Mouse (Mus musculus): ENCODE data around the gene Antxrl. TPM values are rescaled to one million over a fixed set of nuclear protein-coding genes. Genes with fewer than 3 reads are reported as not detected.

The Antxrl gene
- polyA plus RNA-seq, 2 experiments from 2014 or later, result not detected

DNA sequence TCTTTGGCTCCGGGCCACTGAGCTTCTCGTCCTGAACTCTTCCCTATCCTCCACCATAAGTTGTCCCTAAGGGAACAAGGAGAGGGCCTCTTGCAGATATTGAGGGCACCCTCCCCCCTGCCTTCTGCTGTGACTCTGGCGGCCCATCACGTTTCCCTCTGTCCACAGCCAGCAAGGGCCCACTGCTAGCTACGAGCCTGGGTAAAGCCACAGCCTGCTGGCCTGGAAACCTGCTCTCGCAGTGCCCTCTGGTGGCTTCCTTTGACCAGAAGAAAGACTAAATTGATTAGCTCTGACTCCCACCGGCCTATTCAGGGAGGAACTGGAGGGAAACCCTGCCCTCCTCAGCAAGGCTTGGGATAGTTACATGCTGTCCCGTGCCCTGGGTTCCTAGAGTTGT, 52.4 kb downstream of the Antxrl start:
- ATAC-seq, result no peak

DNA sequence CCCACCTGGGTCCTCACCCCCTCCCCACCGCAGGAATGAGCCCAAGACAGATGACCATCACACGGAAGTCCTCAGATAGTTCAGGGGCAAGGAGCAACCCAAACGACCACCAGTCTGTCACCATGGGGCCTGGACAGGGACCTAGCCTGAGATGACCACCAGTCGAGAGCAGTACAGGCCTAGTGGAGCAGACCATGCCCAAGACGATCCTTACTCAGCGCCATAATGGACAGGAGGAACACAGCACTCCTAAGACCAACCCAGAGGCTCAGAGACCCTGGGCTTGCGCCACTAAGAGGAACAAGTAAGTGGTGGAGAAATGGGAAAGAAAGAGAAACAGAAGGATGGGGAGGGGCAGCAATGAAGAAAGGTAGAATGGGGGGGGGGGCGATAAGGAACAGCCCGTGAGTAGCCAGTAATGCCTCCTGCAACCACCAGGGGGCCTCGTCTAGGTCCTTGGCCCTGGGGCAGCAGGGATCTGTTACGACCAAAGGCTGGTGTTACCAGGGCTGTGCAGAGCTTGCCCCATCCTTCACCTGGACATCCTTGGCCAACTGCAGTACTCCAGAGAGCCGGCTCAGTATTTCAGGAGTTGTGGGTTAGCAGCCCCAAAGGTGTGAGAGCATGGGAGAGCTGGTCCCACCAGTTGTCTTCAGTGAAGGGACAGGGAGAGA, 54.0 kb downstream of the Antxrl start:
- no peak for ATAC-seq

DNA sequence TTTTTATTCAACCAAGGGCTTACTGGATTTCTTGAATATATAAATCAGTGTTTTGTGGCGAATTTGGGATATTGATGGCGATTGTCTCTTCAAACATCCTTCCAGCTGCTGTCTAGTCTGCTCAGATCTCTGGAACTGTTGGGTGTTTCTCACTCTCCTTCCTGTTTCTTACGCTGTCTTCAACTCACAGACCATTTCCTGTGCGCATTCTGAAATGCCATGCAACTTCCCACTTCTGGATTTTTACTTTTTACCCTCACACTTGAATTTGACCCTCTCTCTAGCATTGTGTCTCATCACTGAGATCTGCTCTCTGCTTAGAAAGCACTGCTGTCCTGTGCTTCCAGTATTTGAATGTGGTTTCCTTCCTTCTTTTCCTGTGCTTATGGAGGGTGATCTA, 55.1 kb downstream of the Antxrl start:
- no peak for ATAC-seq

DNA sequence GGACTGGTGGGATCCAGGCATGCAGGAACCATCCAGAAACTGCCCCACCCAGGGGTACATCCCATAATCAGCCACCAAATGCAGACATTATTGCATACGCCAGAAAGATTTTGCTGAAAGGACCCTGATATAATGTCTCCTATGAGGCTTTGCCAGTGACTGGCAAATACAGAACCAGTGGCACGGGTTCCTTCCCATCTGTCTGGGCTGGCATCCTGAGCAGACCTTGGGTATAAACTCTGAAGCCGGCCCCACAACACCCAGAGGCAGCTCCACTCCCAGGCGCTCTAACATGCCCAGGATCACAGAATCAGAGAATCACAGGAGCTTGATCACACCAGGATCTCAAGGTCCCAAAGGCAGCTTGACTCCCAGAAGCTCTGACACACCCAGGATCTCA, 61.8 kb downstream of the Antxrl start:
- ATAC-seq, result no peak

DNA sequence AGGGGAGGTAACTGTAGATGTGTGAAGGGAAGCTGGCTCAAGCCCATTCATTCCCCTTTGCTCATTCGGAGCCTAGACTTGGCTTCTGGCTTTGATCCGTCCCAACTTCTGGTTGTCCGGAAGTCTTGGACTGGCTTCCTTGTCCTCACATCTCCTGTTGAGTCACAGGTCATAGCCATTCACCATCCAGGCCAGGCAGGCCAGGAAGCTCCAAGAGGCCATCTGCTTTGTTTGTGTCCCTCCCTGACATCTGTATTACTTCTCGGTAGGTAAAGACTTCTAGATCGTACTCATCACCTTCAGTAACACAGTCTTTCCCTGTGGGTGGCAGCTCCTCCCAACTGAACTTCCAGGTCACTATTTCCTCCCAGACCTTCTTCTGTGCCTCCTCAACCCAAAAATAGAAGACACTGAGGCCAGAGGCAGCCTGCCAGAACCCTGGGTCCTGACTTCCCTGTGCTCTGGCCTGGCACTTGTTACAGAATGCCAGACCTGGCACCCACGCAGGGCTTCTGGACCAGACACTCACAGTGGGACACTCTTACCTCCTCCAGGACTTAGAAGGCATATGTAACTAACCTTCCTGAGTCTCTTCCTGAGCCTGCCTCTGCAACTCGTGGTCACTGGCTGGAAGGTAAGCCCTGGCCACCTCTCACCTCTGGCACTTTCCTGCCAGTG, 66.7 kb downstream of the Antxrl start:
- no peak for ATAC-seq

DNA sequence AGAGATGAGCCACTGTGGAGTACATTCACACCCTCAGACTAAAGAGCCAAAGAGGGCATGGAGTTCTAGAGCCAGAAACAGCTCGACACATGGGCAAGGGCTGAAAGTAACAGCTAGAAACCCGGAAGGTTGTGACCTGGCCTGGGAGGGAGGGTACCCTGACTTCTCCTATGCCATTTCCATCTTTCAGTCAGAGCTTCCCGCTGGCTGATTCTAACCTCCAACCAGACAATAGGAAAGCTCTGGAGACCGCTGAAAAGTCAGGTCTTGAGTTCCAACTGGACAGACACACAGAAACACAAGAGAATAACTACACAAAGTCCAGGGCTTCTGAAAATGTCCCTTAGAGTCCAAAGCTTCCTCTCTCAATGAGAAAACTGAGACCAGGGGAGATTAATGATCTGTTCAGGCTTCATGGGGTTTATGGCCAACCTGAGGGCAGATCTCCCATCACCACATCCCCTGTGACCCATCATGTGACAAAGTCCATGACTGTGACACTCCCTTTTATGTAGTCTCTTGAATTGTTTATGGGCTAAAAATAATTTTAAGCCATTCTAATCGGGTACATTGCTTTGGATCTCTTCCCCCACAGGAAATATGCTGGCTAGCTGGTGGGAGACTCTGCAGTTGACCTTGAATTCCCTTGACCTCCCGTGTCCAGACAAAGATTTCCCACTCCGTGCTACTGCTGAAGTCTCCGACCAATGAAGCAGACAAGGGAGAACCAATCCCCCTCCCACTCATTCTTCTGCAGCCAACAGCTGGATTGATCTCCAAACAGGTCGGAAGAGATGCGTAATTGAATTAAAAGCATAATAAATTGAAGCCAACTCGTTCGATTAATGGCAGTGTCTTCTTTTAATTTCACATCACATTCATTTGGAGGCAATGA, 67.8 kb downstream of the Antxrl start:
- ATAC-seq, result no peak

DNA sequence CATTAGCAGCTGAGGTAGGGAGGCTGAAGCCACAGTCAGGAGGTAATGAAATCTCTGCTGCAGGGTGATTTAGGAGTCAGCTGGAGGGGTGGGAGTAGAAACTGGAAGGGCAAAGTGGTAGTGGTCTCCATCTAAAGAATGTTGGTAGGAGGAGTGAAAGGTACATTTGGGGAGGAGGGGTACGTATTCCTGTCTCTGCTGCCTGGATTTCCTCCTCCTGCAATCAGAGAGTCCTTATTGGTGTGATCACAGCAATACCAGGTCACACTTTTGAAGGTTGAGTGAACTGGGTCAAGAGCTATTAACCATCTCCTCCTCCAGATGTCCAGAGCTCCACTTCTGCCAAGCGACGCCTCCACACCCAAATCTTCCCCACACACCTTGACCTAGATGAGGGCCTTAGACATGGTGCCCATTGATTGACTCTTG, 68.4 kb downstream of the Antxrl start:
- no peak for ATAC-seq

DNA sequence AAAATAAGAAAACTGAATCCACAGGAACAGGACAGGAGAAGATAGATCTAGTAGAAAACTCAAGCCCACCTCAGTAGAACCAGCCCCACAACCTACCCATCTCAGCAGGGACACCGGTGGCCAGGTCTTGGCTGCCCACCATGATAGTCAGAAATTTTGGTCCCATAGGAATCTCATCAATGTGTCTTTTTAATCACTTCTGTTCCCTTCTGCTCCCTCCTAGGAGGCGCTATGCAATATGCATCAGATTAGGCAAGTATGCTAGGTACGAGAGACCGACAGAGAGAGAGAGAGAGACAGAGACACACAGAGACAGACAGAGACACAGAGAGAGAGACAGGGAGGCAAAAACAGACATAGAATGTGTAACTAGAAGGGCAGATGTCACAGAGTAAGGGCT, 69.2 kb downstream of the Antxrl start:
- ATAC-seq, result no peak

Other genes starting within 250 kb of the Antxrl start
- not detected for gene Gdf10, start 129.1 kb upstream of the Antxrl start, polyA plus RNA-seq (2017; shearing (Covaris generic))
- gene Gdf2, start 111.7 kb upstream of the Antxrl start, polyA plus RNA-seq (2017; shearing (Covaris generic)), result not detected
- gene Rbp3, start 98.7 kb upstream of the Antxrl start, polyA plus RNA-seq (2017; shearing (Covaris generic)), result not detected
- not detected for gene Zfp488, start 73.9 kb upstream of the Antxrl start, polyA plus RNA-seq (2017; shearing (Covaris generic))
- gene Gm30083, start 37.5 kb upstream of the Antxrl start, polyA plus RNA-seq (2017; shearing (Covaris generic)), result not detected
- gene Gm5460, start 35.9 kb upstream of the Antxrl start, polyA plus RNA-seq (2017; shearing (Covaris generic)), result not detected
- gene Anxa8, start 33.3 kb downstream of the Antxrl start, polyA plus RNA-seq (2017; shearing (Covaris generic)), result not detected
- not detected for gene A630023A22Rik, start 50.0 kb downstream of the Antxrl start, polyA plus RNA-seq (2017; shearing (Covaris generic))
- not detected for gene Npy4r, start 99.8 kb downstream of the Antxrl start, polyA plus RNA-seq (2017; shearing (Covaris generic))
- not detected for gene Gprin2, start 148.9 kb downstream of the Antxrl start, polyA plus RNA-seq (2017; shearing (Covaris generic))
- under 1 TPM in 1 of 2 experiments, not detected in 1; 0.19 TPM for gene Syt15, start 166.9 kb downstream of the Antxrl start, polyA plus RNA-seq (2017; shearing (Covaris generic))

Data from activated CD4-positive, CD25-positive, alpha-beta regulatory T cell, adult 4 months (primary cell).